Comparison of ENCODE assay signal across 1 mouse cellular context in the genomic region with DNA sequence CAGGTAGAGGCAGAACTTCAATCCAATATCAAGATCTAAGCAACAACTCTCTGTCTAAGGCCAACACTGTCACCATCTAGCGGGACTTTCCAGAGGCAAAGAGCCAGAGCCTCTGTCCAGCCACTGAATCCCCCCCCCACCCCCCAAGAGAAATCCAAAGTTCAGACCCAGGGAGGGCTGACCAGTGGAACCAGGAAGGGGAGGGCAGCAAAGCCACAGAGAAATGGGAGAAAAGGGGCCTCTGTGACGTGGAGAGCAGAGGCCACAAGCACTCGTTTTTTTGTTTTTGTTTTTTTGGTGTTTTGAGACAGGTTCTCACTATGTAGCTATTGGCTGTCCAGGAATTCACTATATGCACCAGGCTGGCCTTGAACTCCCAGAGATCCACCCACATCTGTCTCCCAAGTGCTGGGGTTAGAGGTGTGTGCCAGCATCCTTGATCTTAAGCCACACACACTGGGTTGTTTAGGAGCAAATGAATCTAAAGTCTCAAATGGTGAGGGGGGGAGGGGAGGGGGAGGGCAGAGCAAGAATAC.
TF ChIP-seq lines count a peak whose summit lies in the region.

No protein-coding gene starts in this region.

TF ChIP-seq in MEL, 35 proteins besides CTCF, POLR2A, EP300 and RAD21:
- TF ChIP-seq MAFK (IDR thresholded peaks at IDR 0.05; ENCODE audit: borderline replicate concordance, low read depth, low read length) (0 out of 2 replicates have a peak, but pooled peaks have one; percentile 3), POLR2AphosphoS2 (IDR thresholded peaks at IDR 0.05; ENCODE audit: low read length) (no peak)
